Mouse (Mus musculus) ES-E14 (cell line): Measurements from ENCODE around the gene Ppp1r9a.

Experiments
- MAFK ChIP-seq: IDR thresholded peaks from 2 replicates; pipeline ENCODE4 v1.6.1; 2014; ENCODE audit warnings: mild to moderate bottlenecking, low read depth, low read length, inconsistent platforms; ENCODE audit not compliant: insufficient read depth
- ZC3H11A ChIP-seq: IDR thresholded peaks from 2 replicates; pipeline ENCODE4 v1.6.1; 2012; ENCODE audit warnings: low read depth, mild to moderate bottlenecking, inconsistent platforms, low read length, borderline replicate concordance

DNA sequence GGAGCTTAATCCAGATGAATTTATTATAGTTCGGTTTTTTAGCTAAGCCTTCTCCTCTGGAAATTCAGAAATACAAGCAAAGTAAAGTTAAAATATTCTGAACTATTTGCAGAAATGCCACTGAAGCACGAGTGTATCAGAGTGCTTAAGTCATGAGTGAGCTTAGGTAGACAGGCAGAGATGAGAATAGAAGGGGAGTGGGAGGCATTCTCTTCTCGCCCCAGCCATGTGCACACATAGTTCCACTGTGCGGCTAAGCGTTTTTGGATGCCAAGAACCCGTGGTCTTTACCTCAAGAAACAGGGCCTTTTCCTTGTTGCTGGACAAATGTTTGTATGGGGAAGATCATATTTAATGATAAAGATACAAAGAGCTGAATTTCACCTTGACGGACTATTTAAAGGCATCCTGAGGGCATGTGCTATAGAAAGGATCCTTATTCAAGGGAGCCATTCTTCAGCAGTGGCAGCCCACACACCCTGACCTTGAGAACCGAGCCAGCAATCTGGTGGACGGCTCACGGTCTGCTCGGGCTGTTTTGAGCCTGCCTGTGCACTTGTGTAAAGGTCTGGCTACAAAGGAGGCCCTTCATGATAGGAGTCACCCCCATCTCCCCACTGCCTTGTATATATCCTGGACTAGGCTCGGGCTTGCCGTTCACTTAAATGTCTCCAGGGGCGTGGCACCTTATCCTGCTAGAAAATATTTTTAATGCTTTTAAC lies 23.4 kb downstream of the Ppp1r9a start:
- no peak for TF ChIP-seq ZC3H11A
- no peak for TF ChIP-seq MAFK
